Mouse (Mus musculus) adrenal gland, postnatal 4 days (tissue): ENCODE results near the gene Idi1. TPM values are rescaled to one million over a fixed set of nuclear protein-coding genes. Genes with fewer than 3 reads are reported as not detected.
"Not testable (repeated sequence)": the region's sequence is repeated elsewhere in the genome, so short reads cannot be mapped to it uniquely, and the experiment has no call there.

Source experiments
- DNase-seq, 2 experiments: peaks; one replicate each; pipeline ENCODE4 v3.0.0; 2021 to 2022; ENCODE audit warnings: low spot score in 2 of 2, mixed read lengths in 2 of 2
- microRNA-seq: library from miRNA; unstranded; fragments of <30 nt; microRNA quantifications from one replicate; pipeline ENCODE4 v1.2.0, GENCODE M21; 2021
- total RNA-seq, 2 experiments: library from RNA; stranded (reverse); gene quantifications; 2 replicates each; pipeline ENCODE4 v1.2.3; 2021

The Idi1 gene
- total RNA-seq, 2 experiments from 2014 or later = 20.4 to 20.5 TPM

- DNase-seq = not testable (repeated sequence)
Observed at GRCm38 (mm10) chr13:8883870-8884269, 1.4 kb upstream of the Idi1 start.

- DNase-seq = no peak
Observed at GRCm38 (mm10) chr13:8886185-8886560, 872 bp downstream of the Idi1 start.

GRCm38 (mm10) chr13:8888603-8889002 lies 3.3 kb downstream of the Idi1 start:
- no peak for DNase-seq

GRCm38 (mm10) chr13:8905986-8906385 lies 20.7 kb downstream of the Idi1 start:
- DNase-seq = not testable (repeated sequence)

GRCm38 (mm10) chr13:8913890-8914289 lies 28.6 kb downstream of the Idi1 start:
- DNase-seq = not testable (repeated sequence)

GRCm38 (mm10) chr13:8933499-8933898 lies 48.2 kb downstream of the Idi1 start:
- DNase-seq = no peak

GRCm38 (mm10) chr13:8937611-8938140 lies 52.4 kb downstream of the Idi1 start:
- DNase-seq = not testable (repeated sequence)

- not testable (repeated sequence) for DNase-seq
Observed at GRCm38 (mm10) chr13:8941110-8941509, 55.8 kb downstream of the Idi1 start.

- not testable (repeated sequence) for DNase-seq
Observed at GRCm38 (mm10) chr13:8941701-8942100, 56.4 kb downstream of the Idi1 start.

Small RNAs within 50 kb of the gene (microRNA-seq; reads per million reads assigned to microRNA genes)
- gene Gm22750 = not detected

Other genes with a start within 250 kb of the Idi1 start
- 10 to 100 TPM; 41.3 to 44.0 TPM for gene Wdr37, start 13.6 kb upstream of the Idi1 start, total RNA-seq
- gene Gm9745, start 62.7 kb downstream of the Idi1 start, total RNA-seq = not detected
- gene Idi2, start 67.4 kb downstream of the Idi1 start, total RNA-seq = not detected
- gene Gtpbp4, start 110.6 kb downstream of the Idi1 start, total RNA-seq = 10 to 100 TPM; 55.4 to 63.4 TPM
- 10 to 100 TPM; 80.8 to 88.5 TPM for gene Larp4b, start 208.4 kb downstream of the Idi1 start, total RNA-seq